Mouse (Mus musculus) heart, postnatal 25 days (tissue): ENCODE results near the gene Shroom3. TPM values are rescaled to one million over a fixed set of nuclear protein-coding genes. Genes with fewer than 3 reads are reported as not detected.

Experiments
- DNase-seq: peaks from one replicate; pipeline ENCODE4 v3.0.0; 2022; ENCODE audit warnings: low spot score
- intact Hi-C: fragments of 180-260 bp; cut with DNase I; formaldehyde crosslinking; loops from one replicate; pipeline ENCODE4 v1.15.1; 2025
- total RNA-seq, 2 experiments: library from RNA; stranded (reverse); gene quantifications; 2 replicates each; pipeline ENCODE4 v1.2.3; 2021

The Shroom3 gene
- total RNA-seq, 2 experiments from 2014 or later, result 32.7 to 33.9 TPM

- intact Hi-C loops, result no loop called here
- DNase-seq, result no peak
These were observed 155.1 kb downstream of the Shroom3 start for GRCm38 (mm10) chr5:92838351-92838784.

- intact Hi-C loops, result no loop called here
- no peak for DNase-seq
These were observed 156.1 kb downstream of the Shroom3 start for GRCm38 (mm10) chr5:92839314-92839713.

DNA sequence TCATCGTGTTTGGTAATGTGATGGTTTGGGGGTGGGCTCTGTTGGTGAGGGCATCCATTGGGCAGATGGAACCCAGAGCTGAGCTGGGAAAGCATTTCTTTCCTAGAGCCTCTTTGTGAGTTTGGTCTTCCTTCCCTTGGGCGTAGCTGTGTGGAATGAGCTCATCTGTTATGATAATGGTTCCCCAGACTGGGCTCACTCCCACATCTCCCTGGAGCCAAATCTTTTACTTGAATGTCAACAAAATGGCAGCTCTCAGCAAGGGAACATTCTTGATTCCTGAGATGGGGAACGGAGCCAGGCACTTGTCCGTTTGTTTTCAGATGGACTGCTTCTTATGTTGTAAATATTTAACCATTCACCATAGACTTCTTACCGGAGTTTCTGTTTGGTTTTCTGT is 158.2 kb downstream of the Shroom3 start:
- intact Hi-C loops, result no loop called here
- DNase-seq, result peak; percentile 37

GRCm38 (mm10) chr5:92842417-92842816 is 159.2 kb downstream of the Shroom3 start:
- intact Hi-C loops, result no loop called here
- DNase-seq, result no peak

GRCm38 (mm10) chr5:92842881-92843280 is 159.6 kb downstream of the Shroom3 start:
- intact Hi-C loops, result no loop called here
- no peak for DNase-seq

DNA sequence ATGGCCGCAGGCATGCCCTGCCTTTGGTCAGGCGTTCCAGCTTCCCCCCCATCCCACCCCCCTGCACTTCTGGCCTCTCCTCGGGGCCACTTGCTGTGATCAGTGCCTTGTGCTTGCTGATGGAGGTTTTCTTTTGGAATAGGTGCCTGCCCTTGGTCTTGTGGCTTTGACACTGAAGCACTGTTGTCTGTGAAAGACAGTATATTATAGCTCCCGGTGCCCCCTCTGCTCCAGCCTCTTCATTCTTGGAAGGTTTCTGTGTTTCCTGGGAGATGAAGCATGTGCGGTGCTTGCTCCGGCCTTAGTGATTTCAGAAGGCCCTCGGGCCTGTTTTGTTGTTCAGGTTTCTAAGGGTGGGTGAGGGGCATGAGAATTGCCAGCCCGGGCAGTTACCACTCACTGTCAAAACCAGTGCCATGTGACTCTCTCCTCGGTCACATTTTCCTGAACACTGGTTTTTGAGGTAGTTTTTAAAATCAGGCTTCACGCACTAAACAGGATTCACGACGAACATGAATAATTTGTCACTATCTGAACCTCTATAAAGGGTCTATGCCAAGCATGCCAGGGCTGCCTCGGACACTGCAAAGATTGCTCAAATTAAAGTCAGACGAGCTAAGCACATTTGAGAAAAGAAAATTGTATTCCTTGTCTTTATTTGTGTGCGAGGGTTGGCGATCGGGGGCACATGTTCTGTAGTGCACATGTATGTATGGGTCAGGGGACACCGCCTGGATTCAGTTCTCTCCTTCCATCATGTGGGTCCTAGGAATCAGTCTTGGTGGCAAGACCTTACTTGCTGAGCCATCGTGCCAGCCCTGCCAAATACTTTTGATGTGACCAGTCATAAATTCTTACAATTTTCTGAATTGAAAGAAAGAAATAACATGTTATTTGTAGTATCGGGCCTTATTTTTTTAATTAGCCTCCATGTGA is 160.9 kb downstream of the Shroom3 start:
- DNase-seq, result no peak
- intact Hi-C loops, result no loop called here

GRCm38 (mm10) chr5:92849743-92850142 is 166.5 kb downstream of the Shroom3 start:
- intact Hi-C loops, result no loop called here
- no peak for DNase-seq

- DNase-seq, result no peak
- intact Hi-C loops, result no loop called here
These were observed 167.7 kb downstream of the Shroom3 start for GRCm38 (mm10) chr5:92850925-92851324.

GRCm38 (mm10) chr5:92854983-92855382 is 171.7 kb downstream of the Shroom3 start:
- intact Hi-C loops, result no loop called here
- no peak for DNase-seq

DNA sequence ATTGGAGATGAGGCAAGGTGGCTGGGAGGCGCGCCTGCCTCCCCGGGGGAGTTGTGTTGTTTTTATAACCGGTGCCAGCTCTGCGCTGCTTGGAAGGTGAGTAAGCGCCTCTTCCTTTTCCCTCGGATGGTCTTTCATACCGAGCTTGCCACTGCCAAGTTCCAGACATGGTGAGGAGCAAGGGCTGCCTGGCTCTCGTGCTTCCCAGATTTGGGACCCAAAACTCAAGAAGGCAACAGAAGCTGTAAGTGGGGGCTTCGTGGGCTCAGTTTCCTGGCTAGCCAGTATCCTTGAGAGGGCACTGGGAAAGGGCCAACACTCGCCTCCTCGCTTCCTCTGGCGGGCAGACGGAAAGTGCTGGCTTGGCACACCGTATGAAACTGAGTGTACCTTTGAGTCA is 173.1 kb downstream of the Shroom3 start:
- intact Hi-C loops, result no loop called here
- DNase-seq, result no peak

- DNase-seq, result no peak
- intact Hi-C loops, result no loop called here
These were observed 173.9 kb downstream of the Shroom3 start for GRCm38 (mm10) chr5:92857177-92857576.

DNA sequence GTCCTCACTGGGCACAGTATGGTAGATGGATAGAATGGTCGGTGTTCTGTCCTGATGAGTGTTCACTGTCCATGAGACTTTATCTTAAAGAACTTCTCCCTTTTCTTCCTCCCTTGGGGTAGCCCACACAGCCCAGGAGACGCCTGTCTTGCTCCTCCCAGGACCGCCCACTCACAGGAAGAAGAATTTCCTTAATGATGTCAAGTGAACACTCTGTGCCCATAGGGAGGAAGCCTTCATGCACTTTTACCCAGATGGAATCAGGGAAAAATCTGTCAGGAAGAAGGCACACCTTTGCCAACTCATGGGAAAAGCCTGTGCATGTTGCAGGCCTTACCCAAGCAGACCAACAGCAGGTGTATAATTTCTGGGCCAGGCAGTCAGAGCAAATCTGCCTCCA is 174.9 kb downstream of the Shroom3 start:
- DNase-seq, result no peak

GRCm38 (mm10) chr5:92858576-92858975 is 175.3 kb downstream of the Shroom3 start:
- no peak for DNase-seq
- intact Hi-C loops, result no loop called here

More for the DNA sequence above, 174.9 kb downstream of the Shroom3 start:
- intact Hi-C loops, result no loop called here

DNA sequence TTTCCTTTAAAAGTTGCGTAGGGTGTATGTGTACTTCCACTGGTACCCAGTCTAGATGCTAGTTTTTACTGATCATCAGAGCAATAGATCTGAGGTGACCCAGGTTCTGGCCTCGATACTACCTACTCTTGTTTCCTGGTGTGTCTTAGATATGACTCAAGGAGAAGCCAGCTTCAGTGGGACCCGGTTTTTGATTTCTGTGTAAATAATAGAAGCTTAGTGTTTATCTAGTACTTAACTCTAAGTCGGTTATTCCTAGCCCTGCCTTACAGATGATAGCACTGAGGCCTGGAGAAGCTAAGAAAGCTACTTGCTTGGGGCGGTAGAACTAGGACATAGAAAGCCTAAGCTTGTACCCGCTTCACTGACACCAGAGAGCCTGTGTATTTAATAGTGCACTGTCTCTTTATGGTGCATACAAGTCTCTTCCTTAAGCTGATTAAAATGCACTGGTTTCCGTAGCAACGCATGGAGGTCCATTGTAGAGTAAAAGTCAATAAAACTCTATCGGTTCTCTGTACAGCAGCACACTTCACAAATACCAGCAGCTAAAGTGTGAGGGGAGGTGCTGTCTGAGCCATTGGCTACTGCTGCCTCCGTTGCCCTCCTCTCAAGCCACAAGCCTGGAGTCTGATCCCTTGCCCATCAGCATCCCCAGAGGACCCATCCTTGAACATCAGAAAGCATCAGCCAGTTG is 178.3 kb downstream of the Shroom3 start:
- DNase-seq, result no peak
- intact Hi-C loops, result no loop called here

DNA sequence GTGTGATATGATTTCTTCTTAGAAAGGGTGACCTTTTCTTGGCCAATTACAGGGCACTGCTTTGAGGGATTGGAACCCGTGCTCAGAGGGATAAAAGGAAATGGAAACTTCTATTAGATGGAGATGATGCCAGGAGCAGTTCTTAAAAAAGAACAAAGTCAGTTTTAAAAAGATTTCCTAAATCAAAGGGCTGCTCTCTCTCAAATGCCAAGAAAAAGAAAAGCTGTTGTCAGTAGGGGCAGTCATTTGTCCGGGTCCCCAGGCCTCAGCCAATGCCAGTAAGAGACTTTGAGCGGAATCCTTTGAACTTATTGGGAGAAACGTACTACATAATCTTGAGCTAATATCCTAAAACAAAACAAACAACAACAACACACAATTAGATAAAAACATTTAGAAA is 181.9 kb downstream of the Shroom3 start:
- intact Hi-C loops, result no loop called here
- no peak for DNase-seq

DNA sequence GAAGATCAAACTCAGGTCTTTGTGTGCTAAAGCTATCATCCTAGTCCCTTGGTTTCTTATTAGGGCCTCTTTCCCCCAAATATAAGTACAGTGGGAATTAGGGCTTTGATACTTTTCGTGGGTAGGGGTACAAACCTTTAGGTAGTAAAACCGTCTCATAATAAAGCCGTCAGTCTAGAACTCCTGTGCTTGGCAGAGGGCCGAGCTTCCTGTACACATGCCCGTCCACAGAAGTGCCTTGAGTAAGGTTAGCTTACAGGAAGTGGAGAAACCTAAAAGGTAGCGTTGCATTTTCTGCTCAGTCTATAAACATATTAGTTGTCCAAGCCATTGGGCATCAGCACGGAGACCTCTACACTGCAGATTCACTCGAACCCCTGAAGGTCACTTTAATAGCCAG is 183.3 kb downstream of the Shroom3 start:
- no peak for DNase-seq
- intact Hi-C loops, result no loop called here

- intact Hi-C loops, result no loop called here
- no peak for DNase-seq
These were observed 184.0 kb downstream of the Shroom3 start for GRCm38 (mm10) chr5:92867253-92867652.

DNA sequence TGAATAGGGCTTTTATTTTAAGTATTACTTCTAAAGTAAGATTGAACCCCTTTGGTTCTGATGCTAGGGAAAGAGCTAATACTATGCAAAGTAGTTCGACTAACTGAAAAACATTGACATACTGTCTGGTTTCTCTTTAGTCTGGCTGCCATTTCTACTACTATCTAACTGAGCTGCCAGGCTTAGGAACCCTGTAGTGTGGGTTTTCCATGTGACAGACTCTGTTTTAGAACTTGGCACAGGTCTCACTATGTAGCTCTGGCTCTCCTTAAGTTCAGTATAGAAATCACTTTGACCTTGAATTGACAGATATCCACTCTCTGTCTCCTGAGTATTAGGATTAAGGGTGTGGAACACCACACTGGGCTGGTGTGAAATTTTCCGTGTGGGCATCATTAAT is 185.0 kb downstream of the Shroom3 start:
- intact Hi-C loops, result no loop called here
- no peak for DNase-seq

DNA sequence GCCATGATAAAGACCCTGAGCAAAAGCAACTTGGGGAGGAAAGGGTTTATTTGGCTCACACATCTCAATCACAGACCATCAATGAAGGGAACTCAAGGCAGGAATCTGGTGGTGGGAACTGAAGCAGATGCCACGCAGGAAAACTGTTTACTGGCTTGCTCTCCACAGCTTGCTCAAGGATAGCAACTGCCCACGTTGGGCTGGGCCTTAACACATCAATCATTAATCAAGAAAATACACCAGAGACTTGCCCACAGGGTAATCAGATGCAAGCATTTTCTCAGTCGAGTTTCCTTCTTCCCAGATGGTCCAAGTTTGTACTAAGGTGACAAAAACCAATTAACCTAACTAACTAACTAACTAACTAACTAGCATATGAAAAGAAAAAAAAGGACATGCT is 187.8 kb downstream of the Shroom3 start:
- intact Hi-C loops, result no loop called here
- DNase-seq, result no peak

DNA sequence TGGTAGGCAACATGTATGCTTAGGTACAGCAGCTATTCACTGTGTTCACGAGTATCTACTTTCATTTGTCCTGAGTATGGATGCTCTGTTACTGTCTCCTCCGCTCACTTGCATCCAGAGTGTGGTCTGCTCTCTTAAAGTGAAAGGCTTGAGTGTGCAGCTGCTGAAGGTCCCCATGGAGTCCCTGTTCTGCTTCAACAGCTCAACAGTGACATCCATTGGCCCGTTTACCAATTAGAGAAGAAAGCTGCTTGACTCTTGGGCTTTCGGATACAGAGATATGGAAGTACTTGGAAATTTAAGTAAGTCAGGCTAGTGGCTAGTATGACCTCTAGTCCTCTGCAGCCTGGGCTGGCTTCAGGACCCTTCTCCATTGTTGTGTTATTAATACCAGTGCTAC is 188.9 kb downstream of the Shroom3 start:
- intact Hi-C loops, result loop anchor here (1.0 kb wide), 1 partner anchor 144 kb away; no protein-coding TSS in a partner anchor
- no peak for DNase-seq

DNA sequence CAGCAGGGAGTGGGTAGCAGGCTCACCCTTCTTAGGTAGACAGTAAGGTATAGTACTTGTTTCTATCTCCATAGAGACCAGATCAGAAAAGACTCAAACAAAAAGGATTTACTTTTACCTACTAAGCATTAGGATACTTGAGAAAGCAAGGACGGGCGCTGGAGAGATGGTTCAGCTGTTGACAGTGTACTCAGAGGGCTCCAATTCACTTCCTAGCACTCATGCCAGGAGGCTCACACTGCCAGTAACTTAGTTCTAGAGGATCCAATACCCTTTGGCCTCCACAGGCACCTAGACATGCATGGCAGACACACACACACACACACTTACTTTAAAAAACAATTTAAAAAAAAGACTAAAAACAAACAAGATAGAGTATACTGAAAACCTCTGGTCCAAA is 189.8 kb downstream of the Shroom3 start:
- intact Hi-C loops, result loop anchor here (1.0 kb wide), 1 partner anchor 145 kb away; no protein-coding TSS in a partner anchor
- DNase-seq, result no peak
